Mouse (Mus musculus) frontal cortex, postnatal 36 days (tissue): ENCODE results near the gene Spon1.

Source experiments
- DNase-seq, 2 experiments: peaks; one replicate each; pipeline ENCODE4 v3.0.0; 2022; ENCODE audit warnings: low spot score in 2 of 2

Gene Spon1

DNA sequence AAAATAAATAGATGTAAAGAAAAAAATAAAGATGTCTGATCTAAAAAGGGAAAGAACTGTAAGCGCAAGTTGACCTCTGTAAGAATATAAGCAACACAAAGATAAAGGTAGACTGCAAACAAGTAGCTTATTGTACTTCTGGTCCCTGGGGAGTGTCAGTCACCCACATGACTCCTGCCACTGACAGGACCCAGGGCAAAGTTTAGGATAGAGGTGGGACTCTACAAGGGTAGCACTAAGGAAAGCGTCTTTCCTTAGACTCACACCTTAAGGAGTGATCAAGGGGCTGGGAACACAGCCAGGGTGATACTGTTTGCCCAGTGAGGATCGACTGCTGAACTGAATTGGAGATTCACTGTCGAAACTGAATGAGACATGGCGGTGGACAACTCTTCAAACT lies 323.1 kb downstream of the Spon1 start:
- DNase-seq = no peak

GRCm38 (mm10) chr7:114090231-114090630 lies 324.4 kb downstream of the Spon1 start:
- no peak for DNase-seq

GRCm38 (mm10) chr7:114090892-114091545 lies 325.2 kb downstream of the Spon1 start:
- no peak for DNase-seq
